9 mouse cellular contexts compared by ENCODE assay signal in the genomic region with DNA sequence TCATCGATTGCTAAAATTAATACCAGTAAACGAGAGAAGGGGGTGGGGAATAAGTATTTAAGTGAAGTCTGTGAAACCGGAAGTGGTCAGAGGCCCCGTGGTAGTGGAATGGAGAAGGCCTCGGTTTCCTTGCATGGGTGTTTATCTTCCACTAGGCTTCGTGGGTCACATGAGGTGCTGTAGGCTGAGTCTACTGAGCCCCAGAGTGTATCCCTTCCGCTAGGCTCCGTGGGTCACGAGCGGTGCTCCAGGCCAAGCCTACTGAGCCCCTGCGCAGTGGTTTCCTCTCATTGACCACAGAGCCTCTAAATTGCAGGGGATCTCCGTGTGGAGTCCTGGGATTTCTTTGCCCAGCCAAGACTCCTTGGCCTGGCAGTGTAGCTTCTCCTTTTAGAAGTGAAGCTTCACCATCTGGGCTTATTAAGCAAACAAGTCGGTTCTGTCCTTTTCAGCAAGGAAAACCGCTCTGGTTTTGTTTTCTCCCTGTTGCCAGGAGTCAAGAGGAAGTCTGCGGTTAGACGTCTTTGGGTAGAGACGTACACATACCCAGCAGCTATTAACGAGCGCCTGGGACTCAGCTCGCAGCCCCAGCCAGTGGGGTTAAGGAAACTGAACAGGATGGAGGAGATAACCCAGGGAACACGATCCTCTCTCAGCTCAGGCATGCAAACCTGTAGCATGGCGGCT.
DNase-seq lines count a peak whose midpoint lies in the region; ATAC-seq and TF ChIP-seq lines count a peak whose summit lies in the region.
"Had no signal": no experiment of that assay in that cellular context is flagged by ENCODE, and none has a peak within 500 bp of the region (broad histone marks: within the 10 kb centered on the region; RNA-seq: fewer than 3 reads in every experiment).

No protein-coding gene starts in this region.

- no peaks in the 10 kb centered on the region for H3K79me2 ChIP-seq in macrophage (ENCODE audit: inconsistent target)

- no peaks in the 10 kb centered on the region for H3K9me3 ChIP-seq in stomach, embryonic 15.5 days
- no peaks in the 10 kb centered on the region for H3K9me3 ChIP-seq in stomach, postnatal 0 days (ENCODE audit: control insufficient read depth, low read length)
- no peaks in the 10 kb centered on the region for H3K9me3 ChIP-seq in forebrain, postnatal 0 days (ENCODE audit: low read length)

- H3K4me3 ChIP-seq in stomach, embryonic 15.5 days (replicated peaks): no peak overlapping the region
- no peak overlapping the region for H3K4me3 ChIP-seq in stomach, postnatal 0 days (ENCODE audit: low read depth, low read length)
- no peak overlapping the region for H3K4me3 ChIP-seq in macrophage (ENCODE audit: inconsistent target)
- H3K4me3 ChIP-seq in forebrain, postnatal 0 days (ENCODE audit: low read depth, low read length): no peak overlapping the region
- H3K4me3 ChIP-seq: erythroblast, embryonic 14.5 days had no signal

- intact Hi-C loops in left cerebral cortex, postnatal 36 days (cut with DNase I): no loop called here
- intact Hi-C loops in left cerebral cortex, postnatal 4 days (cut with DNase I): no loop called here

- no peak for TF ChIP-seq CTCF in stomach, postnatal 0 days (IDR thresholded peaks at IDR 0.05; ENCODE audit: low read depth)
- no peak for TF ChIP-seq CTCF in forebrain, postnatal 0 days (IDR thresholded peaks at IDR 0.05; ENCODE audit: low read depth)

- no peak for DNase-seq in stomach, postnatal 0 days (ENCODE audit: low spot score)
- DNase-seq in left cerebral cortex, postnatal 36 days (ENCODE audit: low spot score in 2 of 2): no peak
- DNase-seq in forebrain, postnatal 0 days: no peak
- DNase-seq in left cerebral cortex, postnatal 4 days: no peak

- H3K27ac ChIP-seq in stomach, embryonic 15.5 days: peak overlapping the region; percentile 32; the same call in 1 of the 2 replicates
- H3K27ac ChIP-seq in stomach, postnatal 0 days (replicated peaks): no peak overlapping the region
- H3K27ac ChIP-seq in macrophage: peak overlapping the region; percentile 93
- no peak overlapping the region for H3K27ac ChIP-seq in forebrain, postnatal 0 days (ENCODE audit: low read depth, low read length)

- no peak for ATAC-seq in stomach, embryonic 15.5 days (ENCODE audit: insufficient read depth, low FRiP score, low read depth)
- no peak; the same call in 1 of the 2 replicates for ATAC-seq in stomach, postnatal 0 days (ENCODE audit: low FRiP score, low TSS enrichment)
- peak; percentile 84 for ATAC-seq in granulocyte monocyte progenitor cell, adult 5-6 weeks (replicated peaks; ENCODE audit: poor library complexity, severe bottlenecking)
- ATAC-seq in erythroblast, adult 5-6 weeks (replicated peaks; ENCODE audit: low FRiP score, poor library complexity, severe bottlenecking): no peak
- no peak for ATAC-seq in forebrain, postnatal 0 days

- WGBS in stomach, embryonic 15.5 days: 59% methylated on average over 22 of the region's 22 CpGs
- WGBS in stomach, postnatal 0 days: 60% methylated on average over 22 of the region's 22 CpGs
- WGBS in macrophage (ENCODE audit: missing documents): under 1% methylated on average over 22 of the region's 22 CpGs
- WGBS in forebrain, postnatal 0 days: 58% methylated on average over 22 of the region's 22 CpGs

- no peak overlapping the region for H3K4me2 ChIP-seq in stomach, embryonic 15.5 days
- H3K4me2 ChIP-seq in stomach, postnatal 0 days (replicated peaks; ENCODE audit: low read depth): no peak overlapping the region
- H3K4me2 ChIP-seq in forebrain, postnatal 0 days (ENCODE audit: low read depth): no peak overlapping the region

- no peak overlapping the region for H3K9ac ChIP-seq in stomach, embryonic 15.5 days
- no peak overlapping the region for H3K9ac ChIP-seq in stomach, postnatal 0 days (ENCODE audit: low read length)
- H3K9ac ChIP-seq in forebrain, postnatal 0 days: no peak overlapping the region

- H3K27me3 ChIP-seq in stomach, embryonic 15.5 days (replicated peaks): no peaks in the 10 kb centered on the region
- no peaks in the 10 kb centered on the region for H3K27me3 ChIP-seq in stomach, postnatal 0 days (ENCODE audit: control insufficient read depth, insufficient read depth, low read length)
- peaks cover 4% of the 10 kb centered on the region; the same call in 1 of the 2 replicates for H3K27me3 ChIP-seq in forebrain, postnatal 0 days (ENCODE audit: insufficient read depth, low read length)

- no peaks in the 10 kb centered on the region for H3K36me3 ChIP-seq in stomach, embryonic 15.5 days
- no peaks in the 10 kb centered on the region for H3K36me3 ChIP-seq in stomach, postnatal 0 days (ENCODE audit: control insufficient read depth, insufficient read depth, low read length)
- no peaks in the 10 kb centered on the region for H3K36me3 ChIP-seq in macrophage (ENCODE audit: inconsistent target)
- H3K36me3 ChIP-seq in forebrain, postnatal 0 days (ENCODE audit: insufficient read depth): no peaks in the 10 kb centered on the region

- TF ChIP-seq EP300 in stomach, postnatal 0 days (optimal IDR thresholded peaks at IDR 0.05): no peak

- H3K4me1 ChIP-seq in stomach, embryonic 15.5 days: peaks cover 10% of the 10 kb centered on the region; the same call in 1 of the 2 replicates
- no peaks in the 10 kb centered on the region; the same call in 1 of the 2 replicates for H3K4me1 ChIP-seq in stomach, postnatal 0 days (replicated peaks; ENCODE audit: control insufficient read depth, insufficient read depth)
- H3K4me1 ChIP-seq in forebrain, postnatal 0 days (ENCODE audit: insufficient read depth): 0 out of 2 replicates have a peak, but pooled peaks cover 3% of the 10 kb centered on the region

Comparison
In these comparisons a context has a peak if more than half of its experiments do, and no peak if none do; other contexts are left out.
1. H3K27ac ChIP-seq: peak in stomach, embryonic 15.5 days (single experiment) and macrophage (single experiment); none in stomach, postnatal 0 days (single experiment) and forebrain, postnatal 0 days (single experiment).